Mouse (Mus musculus) liver, postnatal 0 days (tissue): ENCODE results near the gene Serping1. TPM values are rescaled to one million over a fixed set of nuclear protein-coding genes. Genes with fewer than 3 reads are reported as not detected.

ENCODE experiments used
- ATAC-seq: fragments of 200-750 bp; cut with Nextera tagmentation; 2 replicates; pipeline ENCODE4 v1.8.0; 2017; ENCODE audit warnings: mild to moderate bottlenecking, moderate library complexity
- DNase-seq: peaks from one replicate; pipeline ENCODE4 v3.0.0-alpha.2; 2016
- H3K27ac ChIP-seq: fragments of 300-500 bp; sonication (generic); 2 replicates; pipeline ENCODE4 v1.5.1; 2014; ENCODE audit warnings: antibody characterized with exemption, moderate library complexity, mild to moderate bottlenecking, low read depth
- H3K27me3 ChIP-seq: fragments of 300-500 bp; sonication (generic); 2 replicates; pipeline ENCODE4 v1.6.1; 2014; ENCODE audit warnings: low read length, control low read depth, mixed read lengths; ENCODE audit not compliant: insufficient read depth
- H3K36me3 ChIP-seq: fragments of 300-500 bp; sonication (generic); replicated peaks from 2 replicates; pipeline ENCODE4 v1.6.1; 2014; ENCODE audit warnings: mild to moderate bottlenecking, control low read depth, low read length, moderate library complexity, mixed read lengths; ENCODE audit not compliant: insufficient read depth
- H3K4me1 ChIP-seq: fragments of 300-500 bp; sonication (generic); 2 replicates; pipeline ENCODE4 v1.6.1; 2014; ENCODE audit warnings: antibody characterized with exemption, mild to moderate bottlenecking, control low read depth; ENCODE audit not compliant: insufficient read depth
- H3K4me2 ChIP-seq: fragments of 300-500 bp; sonication (generic); 2 replicates; pipeline ENCODE4 v1.6.1; 2014; ENCODE audit warnings: low read depth, mild to moderate bottlenecking, low read length, moderate library complexity, mixed read lengths
- H3K4me3 ChIP-seq: fragments of 300-500 bp; sonication (generic); 2 replicates; pipeline ENCODE4 v1.5.1; 2014; ENCODE audit warnings: low read depth, low read length
- H3K9ac ChIP-seq: fragments of 300-500 bp; sonication (generic); replicated peaks from 2 replicates; pipeline ENCODE4 v1.6.1; 2014; ENCODE audit warnings: mild to moderate bottlenecking, moderate library complexity
- H3K9me3 ChIP-seq: fragments of 300-500 bp; sonication (generic); 2 replicates; pipeline ENCODE4 v1.6.1; 2016; ENCODE audit warnings: mild to moderate bottlenecking, control low read depth, low read length, mixed read lengths
- CTCF ChIP-seq: sonication (generic); IDR thresholded peaks from 2 replicates; pipeline ENCODE4 v1.5.1; 2016; ENCODE audit warnings: antibody characterized with exemption, low read depth
- EP300 ChIP-seq: IDR thresholded peaks from 2 replicates; pipeline ENCODE4 v1.6.1; 2016; ENCODE audit warnings: antibody characterized with exemption, low read depth, mild to moderate bottlenecking
- WGBS: fragments of 180-500 bp; shearing (Covaris S2); extraction: QIAGEN DNeasy Blood & Tissue Kit; methylation state at CpG from one replicate; pipeline ENCODE4 v1.1.7; 2014; ENCODE audit not compliant: insufficient replicate concordance; 5-methylcytosine and 5-hydroxymethylcytosine counted together
- polyA plus RNA-seq: library from polyadenylated mRNA; unstranded; fragments of >200 nt; fragmentation: Nextera tagmentation; extraction: Ambion mirVana; gene quantifications from 2 replicates; pipeline ENCODE4 v1.2.1, GENCODE M21; 2015

The Serping1 gene
- polyA plus RNA-seq, 1 experiment from 2014 or later = 344 TPM

- Histone ChIP-seq H3K4me1 (peaks cover 48% of the 10 kb centered on the region), H3K27ac (0 out of 2 replicates have a peak overlapping the region, but pooled peaks have one; percentile 12), H3K9me3 (no peaks in the 10 kb centered on the region), H3K36me3 (peaks cover 15% of the 10 kb centered on the region), H3K4me2 (0 out of 2 replicates have a peak overlapping the region, but pooled peaks have one; percentile 15), H3K27me3 (0 out of 2 replicates have a peak, but pooled peaks cover 15% of the 10 kb centered on the region), H3K9ac (no peak overlapping the region), H3K4me3 (no peak overlapping the region)
- whole genome bisulfite sequencing = 79% methylated on average over 15 of the region's 15 CpGs
- no peak for ATAC-seq
- DNase-seq = no peak
- no peak for TF ChIP-seq EP300
- TF ChIP-seq CTCF = peak; percentile 61
Observed at GRCm38 (mm10) chr2:84740608-84741333, 34.5 kb downstream of the Serping1 start.

GRCm38 (mm10) chr2:84738271-84738911 is 36.9 kb downstream of the Serping1 start:
- H3K36me3 ChIP-seq = peaks cover 15% of the 10 kb centered on the region
- H3K4me1 ChIP-seq = peaks cover 61% of the 10 kb centered on the region
- ATAC-seq = no peak
- H3K4me3 ChIP-seq = peak overlapping the region; percentile 56
- DNase-seq = peak; percentile 61
- peak overlapping the region; percentile 42; the same call in 1 of the 2 replicates for H3K27ac ChIP-seq
- WGBS = 8% methylated on average over 12 of the region's 12 CpGs
- H3K4me2 ChIP-seq = peak overlapping the region; percentile 71
- peak overlapping the region; percentile 23; the same call in 1 of the 2 replicates for H3K9ac ChIP-seq
- TF ChIP-seq EP300 (no peak), CTCF (peak; percentile 76)
- 0 out of 2 replicates have a peak, but pooled peaks cover 15% of the 10 kb centered on the region for H3K27me3 ChIP-seq
- H3K9me3 ChIP-seq = no peaks in the 10 kb centered on the region

GRCm38 (mm10) chr2:84737451-84737925 is 37.8 kb downstream of the Serping1 start:
- 14% methylated on average over 8 of the region's 8 CpGs for WGBS
- Histone ChIP-seq H3K4me1 (peaks cover 64% of the 10 kb centered on the region), H3K27ac (peak overlapping the region; percentile 42; the same call in 1 of the 2 replicates)

GRCm38 (mm10) chr2:84736312-84737161 is 38.7 kb downstream of the Serping1 start:
- Histone ChIP-seq H3K9me3 (no peaks in the 10 kb centered on the region), H3K4me2 (peak overlapping the region; percentile 71), H3K4me1 (peaks cover 65% of the 10 kb centered on the region), H3K36me3 (peaks cover 15% of the 10 kb centered on the region), H3K4me3 (peak overlapping the region; percentile 56), H3K27me3 (0 out of 2 replicates have a peak, but pooled peaks cover 12% of the 10 kb centered on the region), H3K27ac (peak overlapping the region; percentile 93), H3K9ac (peak overlapping the region; percentile 71)
- TF ChIP-seq EP300 (no peak), CTCF (no peak)
- peak; percentile 28 for DNase-seq
- 6% methylated on average over 27 of the region's 27 CpGs for WGBS
- no peak for ATAC-seq

More at GRCm38 (mm10) chr2:84737451-84737925, 37.8 kb downstream of the Serping1 start:
- Histone ChIP-seq H3K9ac (peak overlapping the region; percentile 31; the same call in 1 of the 2 replicates), H3K36me3 (peaks cover 15% of the 10 kb centered on the region), H3K27me3 (0 out of 2 replicates have a peak, but pooled peaks cover 15% of the 10 kb centered on the region), H3K4me2 (peak overlapping the region; percentile 71), H3K4me3 (peak overlapping the region; percentile 56), H3K9me3 (no peaks in the 10 kb centered on the region)
- TF ChIP-seq CTCF (peak; percentile 40), EP300 (no peak)
- peak; percentile 35 for DNase-seq
- no peak for ATAC-seq

- H3K27me3 ChIP-seq = 0 out of 2 replicates have a peak, but pooled peaks cover 12% of the 10 kb centered on the region
- WGBS = 10% methylated on average over 7 of the region's 7 CpGs
Observed at GRCm38 (mm10) chr2:84735346-84735920, 39.8 kb downstream of the Serping1 start.

More at GRCm38 (mm10) chr2:84735346-84735920, 39.8 kb downstream of the Serping1 start:
- H3K4me1 ChIP-seq = peaks cover 68% of the 10 kb centered on the region
- H3K27ac ChIP-seq = peak overlapping the region; percentile 93
- ATAC-seq (peak; percentile 91), DNase-seq (peak; percentile 70)
- H3K4me2 ChIP-seq = peak overlapping the region; percentile 71
- peak overlapping the region; percentile 71 for H3K9ac ChIP-seq
- peaks cover 15% of the 10 kb centered on the region for H3K36me3 ChIP-seq
- peak overlapping the region; percentile 56 for H3K4me3 ChIP-seq
- H3K9me3 ChIP-seq = no peaks in the 10 kb centered on the region
- peak; percentile 98 for TF ChIP-seq EP300
- TF ChIP-seq CTCF = no peak
